Mouse (Mus musculus) monocyte, adult 59 days (primary cell): ENCODE data around the gene Exoc1. TPM values are rescaled to one million over a fixed set of nuclear protein-coding genes. Genes with fewer than 3 reads are reported as not detected.

Experiments
- total RNA-seq, 2 experiments: library from RNA; stranded (reverse); gene quantifications; one replicate each; pipeline ENCODE4 v1.2.4; 2023

Gene Exoc1
- 10 to 100 TPM; 48.9 to 50.1 TPM for total RNA-seq

GRCm38 (mm10) chr5:76529040-76529703 lies at the start of gene Exoc1:
Gene Exoc1, plus strand, starts transcription at chr5:76529311.

GRCm38 (mm10) chr5:76483811-76484210 lies 45.3 kb upstream of the Exoc1 start, which contains the start of gene Gm7271:
Gene Gm7271, plus strand, starts transcription at chr5:76484040.

GRCm38 (mm10) chr5:76588551-76589283 lies 59.6 kb downstream of the Exoc1 start, which contains the start of gene Cep135:
Gene Cep135, plus strand, starts transcription at chr5:76588698.

Other genes with a start within 250 kb of the Exoc1 start
- 10 to 100 TPM; 31.6 to 34.5 TPM for gene Clock, start 224.5 kb upstream of the Exoc1 start, total RNA-seq
- gene Pdcl2, start 198.2 kb upstream of the Exoc1 start, total RNA-seq, result not detected
- not detected for gene Nmu, start 165.5 kb upstream of the Exoc1 start, total RNA-seq
- gene Gm7271, start 45.3 kb upstream of the Exoc1 start, total RNA-seq, result not detected
- 10 to 100 TPM; 13.1 TPM for gene Cep135, start 59.4 kb downstream of the Exoc1 start, total RNA-seq
- 1 to 10 TPM in 1 of 2 experiments, under 1 TPM in 1; 0.21 to 1.1 TPM for gene C530008M17Rik, start 127.2 kb downstream of the Exoc1 start, total RNA-seq